Mouse (Mus musculus): ENCODE data around the gene Rab3a.

Gene Rab3a

DNA sequence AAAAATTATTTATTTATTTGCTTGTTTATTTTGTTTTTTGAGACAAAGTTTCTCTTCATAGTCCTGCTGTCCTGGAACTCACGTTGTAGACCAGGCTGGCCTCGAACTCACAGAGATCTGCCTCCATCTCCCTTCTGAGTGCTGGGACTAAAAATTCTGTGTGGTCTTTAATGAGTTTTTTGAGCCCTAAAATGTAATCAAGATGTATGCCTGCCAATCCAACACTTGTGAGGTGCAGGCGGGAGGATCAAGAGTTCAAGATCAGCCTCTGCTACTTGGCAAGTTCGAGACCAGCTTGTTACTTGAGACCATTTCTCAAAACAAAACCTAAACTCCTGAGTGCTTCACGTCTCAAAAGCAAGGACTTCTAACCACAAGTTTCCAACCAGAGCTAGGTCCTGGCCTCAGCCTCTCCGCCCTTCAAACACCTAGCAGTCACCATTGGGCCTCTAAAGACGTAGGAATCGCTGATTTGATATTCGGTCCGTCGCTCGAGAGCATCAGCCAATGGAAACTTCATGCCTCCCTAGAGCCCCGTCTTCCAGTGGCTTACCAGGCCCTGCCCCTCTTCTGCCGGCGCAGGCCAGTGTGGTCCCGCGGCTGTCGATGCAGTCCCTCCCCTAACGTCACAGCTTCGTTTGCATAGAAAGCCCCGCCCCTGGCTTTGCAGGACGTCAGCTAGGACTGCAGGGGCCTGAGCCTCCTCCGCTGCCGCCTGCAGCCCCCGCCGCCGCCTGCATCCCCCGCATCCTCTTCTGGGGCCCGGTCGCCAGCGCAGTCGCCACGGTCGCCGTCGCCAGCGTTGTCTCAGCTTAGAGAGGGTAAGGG lies at the start of gene Rab3a:
TSS of gene Rab3a (plus strand) at position 637 of the 828 bp plus-strand sequence.
- DNase-seq (ENCODE audit: low spot score in 2 of 2) = peak; percentile 97

DNA sequence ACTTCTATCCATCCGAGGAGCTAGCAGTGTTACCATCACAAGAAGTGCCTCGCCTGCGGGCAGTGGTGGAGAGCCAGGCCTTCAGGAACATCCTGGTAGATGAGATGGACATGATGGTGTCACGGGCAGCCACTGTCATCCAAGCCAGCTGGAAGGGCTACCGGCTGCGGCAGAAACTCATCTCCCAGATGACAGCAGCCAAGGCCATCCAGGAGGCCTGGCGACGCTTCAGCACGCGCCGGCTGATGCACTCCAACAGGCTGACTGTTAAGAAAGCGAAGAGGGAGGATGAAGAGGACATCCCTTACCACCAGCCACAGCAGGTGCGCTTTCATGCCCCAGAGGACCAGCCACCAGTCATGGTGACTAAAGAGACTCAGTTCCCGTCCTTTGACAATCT lies 46.2 kb upstream of the Rab3a start:
- DNase-seq (ENCODE audit: low spot score in 2 of 2) = no peak

DNA sequence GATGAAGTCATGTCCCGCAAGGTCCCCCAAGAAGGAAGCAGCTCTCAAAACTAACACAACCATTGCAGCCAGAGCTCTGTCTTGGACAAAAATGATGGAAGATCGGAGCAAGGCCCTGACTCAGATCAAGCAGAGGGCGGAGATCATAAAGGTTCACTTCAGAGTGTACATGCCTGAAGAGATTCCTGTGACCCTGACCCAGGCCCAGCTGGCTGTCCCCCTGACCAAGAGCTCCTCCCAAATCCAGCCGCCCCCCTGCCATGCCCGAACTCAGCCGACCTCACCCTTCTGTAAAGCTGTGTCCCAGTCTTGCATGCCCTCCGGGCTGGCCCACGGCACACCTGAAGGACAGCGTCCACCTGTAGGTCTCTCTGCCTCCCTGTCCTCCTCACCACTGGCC lies 44.7 kb upstream of the Rab3a start:
- DNase-seq (ENCODE audit: low spot score in 2 of 2) = no peak

DNA sequence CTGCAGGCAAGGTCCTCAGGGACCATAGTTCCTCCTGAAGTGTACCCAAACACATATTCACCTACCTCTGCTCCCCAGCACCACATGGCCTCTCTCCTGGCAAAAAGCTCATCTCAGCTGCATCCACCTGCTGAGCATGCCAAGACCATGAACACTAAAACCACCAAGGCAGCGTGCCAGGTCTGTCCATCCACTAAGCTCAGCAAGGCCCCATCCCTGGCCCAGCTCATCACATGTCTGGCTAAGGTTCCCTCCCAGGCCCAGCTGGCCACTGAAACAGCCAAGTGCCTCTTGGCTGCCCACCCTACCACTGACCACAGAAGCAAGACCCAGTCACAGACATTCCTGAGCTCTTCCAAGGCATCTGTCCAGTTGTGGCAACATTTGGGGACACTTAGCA lies 44.2 kb upstream of the Rab3a start:
- no peak for DNase-seq (ENCODE audit: low spot score in 2 of 2)

DNA sequence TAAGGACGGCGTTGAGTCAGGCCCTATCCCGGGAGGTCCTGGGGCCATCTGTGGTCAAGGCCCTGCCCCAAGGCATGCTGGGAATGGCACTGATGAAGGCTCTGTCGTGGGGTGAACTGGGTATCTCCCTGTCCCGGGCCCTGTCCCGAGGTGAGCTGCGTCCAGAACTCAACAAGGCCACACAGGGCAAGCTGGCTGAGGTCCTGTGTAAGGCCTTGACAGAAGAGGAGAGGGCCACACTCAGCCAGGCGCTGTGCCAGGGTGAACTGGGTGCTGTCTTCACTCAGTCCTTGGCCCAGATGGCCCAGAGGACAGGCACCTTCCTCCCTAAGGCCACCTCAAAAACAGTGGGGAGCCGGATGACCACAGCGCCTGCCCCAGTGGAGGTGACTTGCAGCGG lies 43.4 kb upstream of the Rab3a start:
- no peak for DNase-seq (ENCODE audit: low spot score in 2 of 2)

DNA sequence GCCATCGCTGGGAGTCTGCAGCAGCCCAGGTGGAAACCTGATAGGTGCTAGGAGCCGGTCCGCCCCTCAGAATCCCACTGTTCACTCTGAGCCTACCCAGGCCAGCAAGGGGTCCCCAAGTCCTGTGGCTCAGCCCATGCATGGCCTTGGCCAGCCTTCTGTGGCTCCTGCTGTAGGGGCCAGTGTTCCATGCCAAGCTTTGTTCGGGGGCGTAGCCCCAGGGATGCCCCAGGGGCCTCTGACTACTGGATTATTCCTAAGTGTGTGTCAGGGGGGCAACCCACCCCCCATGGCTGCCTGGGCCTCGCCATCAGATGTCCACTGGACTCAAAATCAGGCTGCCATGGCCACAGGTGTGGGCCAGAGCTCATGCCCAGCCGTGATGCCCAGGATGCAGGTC lies 40.5 kb upstream of the Rab3a start:
- no peak for DNase-seq (ENCODE audit: low spot score in 2 of 2)

DNA sequence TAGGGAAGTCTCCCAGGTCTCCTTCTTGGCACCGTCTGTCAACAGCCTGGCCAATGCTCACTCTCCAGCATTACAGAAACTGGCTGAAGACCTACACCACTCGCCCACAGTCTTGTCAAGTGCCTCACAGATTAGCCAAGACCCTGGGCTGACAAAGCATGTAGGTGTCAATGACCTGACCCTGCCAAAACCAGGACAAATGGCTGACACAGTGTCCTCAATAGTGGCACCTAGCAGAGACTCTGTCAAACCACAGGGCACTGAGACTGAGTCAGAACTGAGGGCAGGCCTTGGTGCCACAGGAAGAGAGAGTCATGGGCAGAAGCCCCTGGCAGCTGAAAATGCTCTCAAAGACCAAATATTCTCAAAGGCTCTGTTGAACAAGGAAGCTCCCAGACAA lies 39.4 kb upstream of the Rab3a start:
- peak in 1 of 2 experiments; percentile 64 for DNase-seq (ENCODE audit: low spot score in 2 of 2)

DNA sequence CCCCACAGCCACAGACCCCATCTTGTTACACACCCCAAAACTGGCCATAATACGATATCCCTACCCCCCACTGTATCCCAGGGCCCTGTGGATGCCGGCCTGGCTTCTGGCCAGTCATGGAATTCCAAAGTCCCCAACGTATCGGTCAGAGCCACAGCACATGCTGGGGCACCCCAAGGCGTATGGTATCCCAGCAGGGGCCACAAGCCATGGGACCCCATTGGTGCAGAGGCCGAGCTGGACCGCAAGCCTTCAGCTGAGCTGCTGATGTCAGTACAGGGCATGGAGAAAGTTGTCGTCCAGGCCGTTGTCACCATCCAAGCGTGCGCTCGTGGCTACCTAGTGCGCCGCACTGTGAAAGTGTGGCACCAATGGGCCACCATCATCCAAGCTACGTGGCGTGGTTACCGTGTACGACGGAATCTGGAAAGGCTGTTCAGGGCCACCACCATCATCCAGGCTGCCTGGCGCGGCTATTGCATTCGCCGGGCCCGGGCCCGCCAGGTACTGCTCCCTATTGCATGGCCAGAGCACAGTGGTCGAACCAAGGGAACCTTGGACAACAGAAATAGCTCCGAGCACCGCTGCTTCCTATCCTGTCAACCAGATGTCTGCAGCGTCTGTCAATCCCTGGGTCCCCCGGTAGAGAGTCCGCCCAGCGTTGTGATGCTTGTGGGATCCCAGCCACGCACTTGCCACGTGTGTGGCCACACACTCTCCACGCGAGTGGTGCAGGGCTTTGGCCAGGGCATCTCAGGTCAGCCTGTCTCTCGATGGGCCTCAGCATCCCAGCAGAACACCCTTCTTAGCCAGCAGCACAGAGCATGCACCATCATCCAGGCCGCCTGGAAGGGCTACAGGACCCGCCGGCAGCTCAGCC lies 37.7 kb upstream of the Rab3a start:
- no peak for DNase-seq (ENCODE audit: low spot score in 2 of 2)

DNA sequence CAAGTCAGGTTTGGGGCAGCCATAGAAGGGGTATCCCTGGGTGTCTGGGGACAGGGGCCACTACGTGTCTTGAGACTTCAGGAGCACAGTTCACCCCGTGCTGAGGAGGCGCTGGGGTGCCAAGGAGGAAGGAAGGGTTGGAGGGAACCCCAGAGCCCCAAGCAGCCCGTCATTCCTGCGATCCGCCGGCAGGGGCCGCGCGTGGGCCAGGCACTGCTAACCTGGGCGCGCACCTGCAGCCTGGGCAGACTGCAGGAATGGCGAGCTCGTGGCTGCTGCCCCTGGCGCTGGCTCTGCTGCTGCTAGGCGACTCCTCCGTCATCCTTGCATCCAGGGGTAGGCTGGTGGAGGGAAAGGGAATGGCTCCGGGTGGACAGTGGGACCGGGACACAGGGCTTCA lies 36.2 kb upstream of the Rab3a start, which contains the start of gene Gm3336:
TSS of gene Gm3336 (plus strand) at position 247 of the 400 bp plus-strand sequence.
- DNase-seq (ENCODE audit: low spot score in 2 of 2) = peak; percentile 41 to 78

DNA sequence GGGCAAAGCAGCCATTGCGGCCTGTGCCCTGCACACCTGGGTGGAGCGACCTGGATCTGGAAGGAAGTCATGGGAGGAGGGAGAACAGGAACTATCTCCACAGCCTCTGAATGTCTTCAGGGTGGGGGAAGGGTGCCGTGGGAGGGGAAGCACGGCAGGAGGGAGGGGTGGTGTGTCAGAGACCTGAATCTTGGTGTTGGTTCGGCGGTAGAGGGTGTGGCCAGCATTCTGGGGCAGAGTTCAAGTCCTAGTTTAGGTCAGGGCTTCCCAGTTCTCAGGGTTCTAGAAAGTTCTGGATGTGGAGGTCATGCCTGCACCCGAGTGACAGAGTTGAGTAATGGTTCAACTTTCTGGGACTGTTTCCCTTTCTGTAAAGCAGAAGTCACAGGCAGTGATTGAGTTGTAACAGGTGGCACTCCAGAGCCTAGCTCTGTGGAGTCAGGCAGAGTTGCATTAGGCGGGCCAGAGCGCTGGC lies 34.6 kb upstream of the Rab3a start:
- no peak for DNase-seq (ENCODE audit: low spot score in 2 of 2)

DNA sequence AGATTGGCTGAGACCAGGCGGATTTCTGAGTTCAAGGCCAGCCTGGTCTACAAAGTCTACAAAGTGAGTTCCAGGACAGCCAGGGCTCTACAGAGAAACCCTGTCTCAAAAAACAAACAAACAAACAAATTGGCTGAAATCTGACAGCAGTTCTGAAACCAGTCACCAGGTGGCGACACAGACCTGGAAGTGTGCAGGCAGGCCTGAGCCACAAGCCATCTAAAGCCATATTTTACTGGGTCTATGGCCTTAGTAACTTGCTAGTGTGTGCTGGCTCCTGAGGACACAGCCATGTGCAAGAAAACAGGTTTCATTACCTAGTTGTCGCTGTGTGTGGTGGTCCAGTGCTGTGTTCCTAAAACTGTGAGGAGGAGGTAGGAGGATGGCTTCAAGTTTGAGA lies 33.7 kb upstream of the Rab3a start:
- peak; percentile 74 to 85 for DNase-seq (ENCODE audit: low spot score in 2 of 2)

DNA sequence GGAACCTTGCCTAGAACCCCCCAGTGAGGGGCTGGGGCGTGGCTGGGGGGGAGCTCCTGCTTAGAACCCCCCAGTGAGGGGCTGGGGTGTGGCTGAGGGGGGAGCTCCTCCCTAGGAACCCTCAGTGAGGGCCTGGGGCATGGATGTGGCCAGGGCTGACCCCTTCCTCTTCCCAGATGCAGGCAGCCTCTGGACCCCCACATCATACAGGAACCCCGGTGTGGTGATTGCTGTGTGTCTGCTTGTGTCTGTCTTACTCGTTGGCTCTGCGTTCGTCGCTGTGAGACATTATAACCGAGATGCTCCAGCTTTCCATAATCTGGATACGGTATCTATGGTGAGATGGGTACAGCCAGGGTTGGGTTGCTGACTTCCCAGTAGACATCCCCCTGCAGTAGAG lies 32.9 kb upstream of the Rab3a start:
- no peak for DNase-seq (ENCODE audit: low spot score in 2 of 2)

DNA sequence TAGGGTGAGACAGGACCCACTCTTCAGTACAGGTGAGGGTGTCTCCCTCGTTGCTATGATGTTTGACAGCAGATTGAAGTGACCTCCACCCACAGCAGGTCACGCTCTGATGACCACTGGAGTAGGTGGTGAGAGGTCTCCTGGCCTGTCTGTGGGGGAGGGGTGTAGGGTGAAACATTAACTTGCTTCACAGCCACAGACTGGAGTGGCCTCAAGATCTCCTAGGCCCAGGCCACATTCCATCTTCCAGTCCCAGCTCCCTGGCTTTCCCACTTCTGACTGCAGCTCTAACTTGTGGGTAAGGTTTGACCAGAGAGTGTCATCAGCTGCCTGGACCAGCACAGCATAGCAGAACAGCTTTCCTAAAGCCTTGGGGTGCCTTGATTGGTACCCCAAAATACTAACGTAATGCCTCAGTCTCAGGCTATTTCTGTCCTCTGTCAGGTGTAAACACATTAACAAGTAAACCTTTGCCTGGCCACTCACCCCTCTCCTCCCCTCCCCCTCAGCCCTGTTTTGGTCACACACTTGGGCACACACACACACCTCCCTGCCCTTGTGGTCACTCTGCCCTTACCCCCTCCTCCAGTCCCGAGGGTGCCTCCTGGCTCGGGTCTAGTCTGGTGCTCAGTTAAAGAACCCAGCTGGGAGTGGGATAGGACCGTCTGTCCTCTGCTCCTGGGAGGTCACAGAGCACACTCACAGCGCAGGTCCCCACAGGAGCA lies 30.8 kb upstream of the Rab3a start, which contains the start of gene Pde4c:
TSS of gene Pde4c (plus strand) at position 235 of the 725 bp plus-strand sequence.
- DNase-seq (ENCODE audit: low spot score in 2 of 2) = no peak

DNA sequence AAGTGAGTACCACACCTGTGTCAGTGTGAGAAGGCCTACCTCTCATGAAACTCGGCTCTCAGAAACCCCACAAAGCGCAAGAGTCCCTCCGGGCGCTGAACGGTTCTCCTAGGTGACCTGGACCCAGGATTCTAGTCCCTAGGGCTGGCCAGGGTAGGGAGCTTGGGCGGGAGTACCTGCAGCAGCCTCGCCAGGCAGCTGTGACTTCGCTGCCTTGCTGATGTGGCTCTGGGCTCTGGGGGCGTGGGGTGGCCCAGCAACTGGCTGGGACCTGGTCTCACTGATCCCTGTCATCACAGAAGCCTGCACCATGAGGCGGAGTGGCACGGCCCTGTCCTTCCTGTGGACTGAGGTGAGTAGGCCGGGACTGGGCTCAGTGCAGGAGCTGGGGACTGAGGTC lies 30.3 kb upstream of the Rab3a start:
- no peak for DNase-seq (ENCODE audit: low spot score in 2 of 2)

DNA sequence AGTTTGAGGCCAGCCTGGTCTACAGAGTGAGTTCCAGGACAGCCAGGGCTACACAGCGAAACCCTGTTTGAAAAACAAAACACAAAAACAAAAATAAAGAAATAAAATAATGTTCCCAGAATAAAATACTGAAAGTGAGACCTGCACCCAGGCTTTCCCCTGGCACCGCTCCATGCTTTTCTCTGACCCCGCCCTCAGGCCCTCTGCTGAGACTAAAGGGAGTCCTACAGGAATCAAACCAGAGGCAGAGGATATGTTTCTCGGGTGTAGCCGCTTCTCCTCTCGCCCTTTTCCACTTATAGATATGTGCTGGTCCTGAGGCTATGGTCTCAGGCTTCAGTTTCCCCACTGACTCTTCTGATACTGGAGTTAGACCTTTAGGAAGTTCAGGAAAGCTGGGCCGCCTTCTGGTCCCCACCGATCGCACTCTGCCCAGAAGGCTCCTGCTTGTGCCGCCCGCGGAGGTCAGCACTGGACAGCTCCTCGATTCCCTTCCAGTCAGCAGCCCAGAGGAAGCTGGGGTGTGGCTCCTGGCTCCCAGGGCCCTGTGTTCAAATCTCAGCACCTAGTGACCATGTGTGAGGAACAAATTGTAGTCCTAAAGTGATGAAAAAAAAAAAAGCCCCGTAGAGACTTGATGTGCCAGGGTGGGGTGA lies 28.6 kb upstream of the Rab3a start:
- no peak for DNase-seq (ENCODE audit: low spot score in 2 of 2)

DNA sequence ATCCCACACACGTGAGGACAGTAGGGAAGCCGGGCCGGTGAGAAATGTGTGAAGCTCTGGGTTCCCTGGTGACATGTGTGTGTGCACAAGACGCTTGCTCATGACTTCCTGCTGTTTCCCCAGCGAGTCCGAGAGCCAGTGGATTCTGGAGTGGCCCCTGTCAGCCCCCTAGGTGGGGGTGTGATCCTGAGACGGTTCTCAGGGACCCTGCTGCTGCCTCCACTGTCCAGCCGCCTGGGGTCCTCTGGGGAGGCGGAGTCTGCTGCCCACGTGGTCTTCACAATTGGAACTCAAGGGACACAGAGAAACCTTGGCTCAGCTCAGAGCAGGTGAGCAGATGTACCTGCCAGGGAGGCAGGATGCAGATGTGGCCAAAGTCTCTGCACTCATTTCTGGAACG lies 27.8 kb upstream of the Rab3a start:
- DNase-seq (ENCODE audit: low spot score in 2 of 2) = no peak

DNA sequence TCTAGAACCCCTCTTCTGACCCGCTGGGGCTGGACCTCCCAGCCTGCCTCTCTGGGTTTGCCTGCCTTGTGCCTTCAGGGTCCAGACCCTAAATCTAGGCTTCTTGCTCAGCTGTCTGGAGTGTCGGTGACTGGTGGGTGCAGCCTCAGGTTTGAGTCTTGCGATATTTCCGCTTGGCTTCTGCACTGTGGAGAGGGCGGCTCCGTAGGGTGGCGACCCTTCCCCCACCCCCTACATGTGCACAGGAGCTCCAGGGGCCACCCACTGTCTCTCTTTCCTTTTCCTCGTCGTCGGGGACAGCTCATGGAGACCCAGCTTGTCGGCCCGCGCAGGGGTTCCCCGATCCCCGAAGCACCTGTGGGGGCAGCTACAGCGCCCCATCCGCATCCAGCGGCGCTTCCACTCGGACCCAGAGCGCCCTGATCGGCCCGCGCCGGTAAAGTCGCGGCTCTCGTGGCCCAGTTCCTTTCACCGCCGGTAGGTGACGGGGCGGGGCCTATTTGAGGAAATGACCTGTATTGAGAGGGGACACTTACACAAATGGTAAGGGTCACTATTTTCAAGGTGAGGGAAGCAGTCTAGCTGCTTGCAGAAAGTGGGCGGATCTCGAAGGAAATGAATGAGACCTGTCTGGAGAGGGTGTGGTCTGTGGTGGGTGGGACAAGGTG lies 24.5 kb upstream of the Rab3a start:
- DNase-seq (ENCODE audit: low spot score in 2 of 2) = peak in 1 of 2 experiments; percentile 62

DNA sequence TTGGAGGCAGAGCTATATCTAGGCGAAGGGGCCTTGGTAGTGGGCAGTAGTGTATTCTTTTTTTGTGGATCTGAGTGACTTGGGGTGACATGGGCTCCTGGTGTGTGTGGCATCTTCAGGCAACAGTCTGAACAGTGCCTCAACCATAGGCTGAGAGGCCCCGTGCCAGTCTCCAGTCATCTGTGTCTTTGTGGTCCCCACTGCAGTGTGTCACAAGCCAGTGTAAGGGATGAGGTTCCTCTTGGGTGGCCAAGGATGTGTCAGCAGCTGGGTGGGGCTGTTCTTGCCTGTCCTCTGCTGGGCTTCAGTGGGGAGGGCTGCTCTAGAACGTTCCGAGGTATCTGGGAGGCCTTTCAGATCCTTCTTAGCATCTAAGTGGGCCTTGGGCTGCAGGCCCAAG lies 23.5 kb upstream of the Rab3a start:
- peak in 1 of 2 experiments; percentile 48 for DNase-seq (ENCODE audit: low spot score in 2 of 2)

DNA sequence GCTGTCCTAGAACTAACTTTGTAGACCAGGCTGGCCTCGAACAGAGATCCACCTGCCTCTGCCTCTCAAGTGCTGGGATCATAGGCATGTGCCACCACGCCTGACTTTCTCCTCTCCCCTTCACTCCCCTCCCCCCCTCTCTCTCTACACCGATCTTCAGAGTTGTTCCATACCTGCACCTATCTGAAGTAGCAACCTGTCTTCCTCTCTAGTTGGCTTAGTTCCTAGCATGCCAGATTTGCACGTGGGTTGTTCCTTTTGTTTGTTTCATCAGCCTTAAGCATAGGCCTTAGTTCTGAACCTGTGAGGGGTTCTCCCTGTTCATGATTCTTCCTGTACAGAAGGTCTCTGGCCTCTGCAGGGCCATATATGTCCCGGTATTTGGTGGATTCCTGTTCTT lies 16.8 kb upstream of the Rab3a start:
- DNase-seq (ENCODE audit: low spot score in 2 of 2) = no peak

DNA sequence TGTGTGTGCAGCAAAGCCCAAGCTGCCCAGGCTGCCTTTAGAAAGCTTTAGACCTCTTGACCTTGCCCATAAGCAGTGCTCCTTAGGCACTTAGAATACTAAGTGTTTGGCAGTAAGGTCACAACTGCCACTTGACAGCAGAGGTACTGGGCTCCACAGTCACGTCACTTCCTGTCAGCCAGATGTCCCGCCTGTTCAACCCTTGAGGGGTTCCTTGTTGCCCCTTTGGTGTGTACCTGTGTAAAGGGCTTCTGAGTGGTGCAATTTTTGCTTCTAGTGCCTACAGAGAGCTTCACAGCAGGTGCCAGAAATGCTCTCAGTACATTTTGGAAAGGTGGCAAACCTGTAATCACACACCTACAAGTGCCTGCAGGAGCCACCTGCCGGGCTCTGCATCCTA lies 16.3 kb upstream of the Rab3a start:
- DNase-seq (ENCODE audit: low spot score in 2 of 2) = no peak

DNA sequence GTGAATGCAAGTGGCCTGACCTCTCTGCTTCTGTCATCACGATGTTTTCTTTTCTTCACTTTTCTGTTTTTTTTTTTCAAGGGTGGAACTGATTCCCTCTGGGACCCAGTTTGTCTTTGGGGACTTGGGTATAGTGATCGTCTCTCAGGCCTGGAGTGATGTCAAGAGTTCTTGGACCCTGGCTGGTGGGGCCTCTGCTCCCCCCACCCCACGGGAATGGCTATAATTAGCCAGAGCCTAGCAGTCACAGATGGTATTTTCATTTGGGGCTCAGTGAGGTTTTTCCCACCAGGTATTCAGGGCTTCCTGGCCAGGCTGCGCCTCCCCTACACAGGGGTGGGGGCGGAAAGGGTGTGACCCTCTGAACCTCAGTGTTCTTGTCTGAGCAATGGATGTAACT lies 12.8 kb upstream of the Rab3a start:
- DNase-seq (ENCODE audit: low spot score in 2 of 2) = no peak

Measured in natural killer cell, adult 2 months (primary cell).